Mouse (Mus musculus) bone marrow, adult 2 months (tissue): ENCODE measurements around the gene Il11ra1.

ENCODE experiments used
- CTCF ChIP-seq: fragments of 200-500 bp; IDR thresholded peaks from 2 replicates; pipeline ENCODE4 v1.5.1; 2011; ENCODE audit warnings: low read length, control low read depth; ENCODE audit not compliant: control insufficient read depth, insufficient read depth
- POLR2A ChIP-seq: fragments of 200-500 bp; IDR thresholded peaks from 2 replicates; pipeline ENCODE4 v1.6.1; 2011; ENCODE audit warnings: low read depth, mild to moderate bottlenecking, control low read depth, low read length, borderline replicate concordance; ENCODE audit not compliant: control insufficient read depth

- TF ChIP-seq CTCF (no peak), POLR2A (no peak)
These were observed 4.9 kb downstream of the Il11ra1 start for GRCm38 (mm10) chr4:41704651-41705050.
